Mouse (Mus musculus) MEL (cell line): ENCODE measurements around the gene Sp6. TPM values are rescaled to one million over a fixed set of nuclear protein-coding genes. Genes with fewer than 3 reads are reported as not detected.

Experiments
- DNase-seq: peaks from one replicate; pipeline ENCODE4 v3.0.0; 2011; ENCODE audit warnings: low read depth, low spot score
- H3K27ac ChIP-seq: 2 replicates; pipeline ENCODE4 v1.5.1; 2012; ENCODE audit warnings: low read depth, mild to moderate bottlenecking, control low read depth, low read length, moderate library complexity; ENCODE audit not compliant: control insufficient read depth
- H3K27me3 ChIP-seq, 2 experiments: fragments of 150-350 bp in 1 of 2; sonication (generic) in 1 of 2; 2 replicates each; pipeline ENCODE4 v1.6.1; 2012; ENCODE audit warnings: low read length in 2 of 2, mild to moderate bottlenecking in 2 of 2, improper control_type of control experiment in 1 of 2, moderate library complexity in 1 of 2; ENCODE audit not compliant: insufficient read depth in 2 of 2, control insufficient read depth in 1 of 2
- H3K36me3 ChIP-seq, 2 experiments: 2 replicates each; pipeline ENCODE4 v1.6.1; 2012 to 2014; ENCODE audit warnings: low read length in 2 of 2, improper control_type of control experiment in 1 of 2, inconsistent platforms in 1 of 2, mild to moderate bottlenecking in 1 of 2; ENCODE audit not compliant: insufficient read depth in 2 of 2, control insufficient read depth in 1 of 2
- H3K4me1 ChIP-seq, 2 experiments: fragments of 150-350 bp in 1 of 2; sonication (generic) in 1 of 2; 2 replicates each; pipeline ENCODE4 v1.6.1; 2012; ENCODE audit warnings: low read length in 2 of 2, improper control_type of control experiment in 1 of 2, mild to moderate bottlenecking in 1 of 2; ENCODE audit not compliant: insufficient read depth in 2 of 2, control insufficient read depth in 1 of 2
- H3K4me3 ChIP-seq, 2 experiments: fragments of 150-350 bp in 1 of 2; sonication (generic) in 1 of 2; 2 replicates each; pipeline ENCODE4 v1.5.1; 2012; ENCODE audit warnings: low read depth in 2 of 2, low read length in 2 of 2, mild to moderate bottlenecking in 2 of 2, moderate library complexity in 2 of 2, control low read depth in 1 of 2, improper control_type of control experiment in 1 of 2; ENCODE audit not compliant: control insufficient read depth in 1 of 2, insufficient read depth in 1 of 2
- H3K79me2 ChIP-seq: 2 replicates; pipeline ENCODE4 v1.6.1; 2012; ENCODE audit warnings: mild to moderate bottlenecking, low read length, moderate library complexity; ENCODE audit not compliant: control insufficient read depth, poor library complexity, insufficient read depth
- H3K9ac ChIP-seq: 2 replicates; pipeline ENCODE4 v1.6.1; 2012; ENCODE audit warnings: low read depth, mild to moderate bottlenecking, control low read depth, low read length, moderate library complexity; ENCODE audit not compliant: control insufficient read depth, poor library complexity, severe bottlenecking
- H3K9me3 ChIP-seq: fragments of 150-350 bp; sonication (generic); replicated peaks from 2 replicates; pipeline ENCODE4 v1.6.1; 2012; ENCODE audit warnings: mild to moderate bottlenecking, low read length, improper control_type of control experiment, moderate library complexity; ENCODE audit not compliant: insufficient read depth
- BHLHE40 ChIP-seq: IDR thresholded peaks from 2 replicates; pipeline ENCODE4 v1.6.1; 2012; ENCODE audit warnings: low read depth, mild to moderate bottlenecking, inconsistent platforms, low read length, improper control_type of control experiment, borderline replicate concordance
- CHD1 ChIP-seq: IDR thresholded peaks from 2 replicates; pipeline ENCODE4 v1.6.1; 2012; ENCODE audit warnings: low read depth, mild to moderate bottlenecking, inconsistent platforms, low read length, improper control_type of control experiment
- CHD2 ChIP-seq: IDR thresholded peaks from 2 replicates; pipeline ENCODE4 v1.6.1; 2011; ENCODE audit warnings: low read length, improper control_type of control experiment
- E2F4 ChIP-seq: IDR thresholded peaks from 2 replicates; pipeline ENCODE4 v1.6.1; 2011; ENCODE audit warnings: low read depth, low read length, improper control_type of control experiment, borderline replicate concordance
- ELF1 ChIP-seq: IDR thresholded peaks from 2 replicates; pipeline ENCODE4 v1.6.1; 2014; ENCODE audit warnings: low read depth, mild to moderate bottlenecking, inconsistent platforms, low read length, improper control_type of control experiment, moderate library complexity
- JUND ChIP-seq: IDR thresholded peaks from 2 replicates; pipeline ENCODE4 v1.6.1; 2011; ENCODE audit warnings: low read depth, mild to moderate bottlenecking, improper control_type of control experiment, low read length
- MAFK ChIP-seq: IDR thresholded peaks from 2 replicates; pipeline ENCODE4 v1.6.1; 2011; ENCODE audit warnings: low read depth, mild to moderate bottlenecking, low read length, improper control_type of control experiment, borderline replicate concordance
- MAX ChIP-seq: IDR thresholded peaks from 2 replicates; pipeline ENCODE4 v1.6.1; 2011; ENCODE audit warnings: low read length, improper control_type of control experiment
- MAZ ChIP-seq: IDR thresholded peaks from 2 replicates; pipeline ENCODE4 v1.6.1; 2012; ENCODE audit warnings: low read depth, mild to moderate bottlenecking, inconsistent platforms, low read length, improper control_type of control experiment
- MEF2A ChIP-seq: IDR thresholded peaks from 2 replicates; pipeline ENCODE4 v1.6.1; 2014; ENCODE audit warnings: low read depth, mild to moderate bottlenecking, inconsistent platforms, low read length, improper control_type of control experiment; ENCODE audit not compliant: poor library complexity, insufficient replicate concordance, severe bottlenecking; ENCODE audit errors: extremely low read depth
- MYC ChIP-seq: IDR thresholded peaks from 2 replicates; pipeline ENCODE4 v1.6.1; 2011; ENCODE audit warnings: low read depth, mild to moderate bottlenecking, low read length, improper control_type of control experiment, moderate library complexity
- NRF1 ChIP-seq: IDR thresholded peaks from 2 replicates; pipeline ENCODE4 v1.6.1; 2014; ENCODE audit warnings: low read depth, mild to moderate bottlenecking, inconsistent platforms, low read length, improper control_type of control experiment, moderate library complexity; ENCODE audit not compliant: poor library complexity, insufficient read depth, severe bottlenecking
- POLR2A ChIP-seq, 2 experiments: IDR thresholded peaks; 2 replicates each; pipeline ENCODE4 v1.6.1; 2011 to 2012; ENCODE audit warnings: low read length in 2 of 2, mild to moderate bottlenecking in 2 of 2, control low read depth in 1 of 2, improper control_type of control experiment in 1 of 2, low read depth in 1 of 2, moderate library complexity in 1 of 2; ENCODE audit not compliant: control insufficient read depth in 1 of 2, insufficient read depth in 1 of 2, poor library complexity in 1 of 2
- RCOR1 ChIP-seq: IDR thresholded peaks from 2 replicates; pipeline ENCODE4 v1.6.1; 2012; ENCODE audit warnings: low read depth, mild to moderate bottlenecking, inconsistent platforms, low read length, improper control_type of control experiment
- TBP ChIP-seq: IDR thresholded peaks from 2 replicates; pipeline ENCODE4 v1.8.0; 2011; ENCODE audit warnings: low read depth, low read length, improper control_type of control experiment
- TCF12 ChIP-seq: IDR thresholded peaks from 2 replicates; pipeline ENCODE4 v1.6.1; 2014; ENCODE audit warnings: low read depth, mild to moderate bottlenecking, inconsistent platforms, low read length, improper control_type of control experiment, moderate library complexity
- UBTF ChIP-seq: IDR thresholded peaks from 2 replicates; pipeline ENCODE4 v1.6.1; 2012; ENCODE audit warnings: low read depth, mild to moderate bottlenecking, inconsistent platforms, low read length, improper control_type of control experiment, moderate library complexity, borderline replicate concordance; ENCODE audit not compliant: insufficient read depth
- USF1 ChIP-seq: IDR thresholded peaks from 2 replicates; pipeline ENCODE4 v1.6.1; 2014; ENCODE audit warnings: low read depth, mild to moderate bottlenecking, inconsistent platforms, low read length, improper control_type of control experiment, moderate library complexity
- USF2 ChIP-seq, 2 experiments: IDR thresholded peaks; 2 replicates each; pipeline ENCODE4 v1.6.1; 2011 to 2012; ENCODE audit warnings: improper control_type of control experiment in 2 of 2, low read length in 2 of 2, borderline replicate concordance in 1 of 2, inconsistent platforms in 1 of 2, low read depth in 1 of 2, mild to moderate bottlenecking in 1 of 2; ENCODE audit not compliant: insufficient read depth in 1 of 2
- ZKSCAN1 ChIP-seq: IDR thresholded peaks from 2 replicates; pipeline ENCODE4 v1.6.1; 2012; ENCODE audit warnings: low read depth, mild to moderate bottlenecking, inconsistent platforms, low read length, improper control_type of control experiment, moderate library complexity
- ZMIZ1 ChIP-seq: IDR thresholded peaks from 2 replicates; pipeline ENCODE4 v1.6.1; 2012; ENCODE audit warnings: low read depth, mild to moderate bottlenecking, inconsistent platforms, low read length, improper control_type of control experiment, moderate library complexity
- ZNF384 ChIP-seq: IDR thresholded peaks from 2 replicates; pipeline ENCODE4 v1.6.1; 2012; ENCODE audit warnings: low read depth, mild to moderate bottlenecking, inconsistent platforms, low read length, improper control_type of control experiment
- polyA plus RNA-seq, 2 experiments: library from polyadenylated mRNA; stranded (reverse) in 1 of 2; unstranded in 1 of 2; fragments of >175 nt in 1 of 2; fragments of >200 nt in 1 of 2; gene quantifications; 2 replicates each; pipeline versions ENCODE4 v1.2.1 to v1.2.4; 2012; ENCODE audit warnings: low replicate concordance in 2 of 2, low read depth in 1 of 2; ENCODE audit not compliant: insufficient read length in 2 of 2, insufficient read depth in 1 of 2, missing spikeins in 1 of 2
- total RNA-seq: library from RNA; depleted of rRNA; stranded (reverse); fragments of 300-350 nt; gene quantifications from 2 replicates; pipeline ENCODE4 v1.2.3, GENCODE M21; 2012

Gene Sp6
- total and polyA plus RNA-seq, 3 experiments: 0.04 TPM; not detected in 2

- no peak for DNase-seq
- Histone ChIP-seq H3K9ac (no peak overlapping the region), H3K27me3 (peaks cover 0 to 4% of the 10 kb centered on the region in 2 experiments; a peak in 2 of 4 replicates), H3K36me3 (no peaks in the 10 kb centered on the region), H3K4me1 (no peaks in the 10 kb centered on the region), H3K27ac (no peak overlapping the region), H3K79me2 (no peaks in the 10 kb centered on the region), H3K9me3 (no peaks in the 10 kb centered on the region), H3K4me3 (no peak overlapping the region)
- TF ChIP-seq MAX: no peak
- TF ChIP-seq USF2 (IDR thresholded peaks at IDR 0.05; ENCODE audit: borderline replicate concordance in 1 of 2, insufficient read depth in 1 of 2, low read depth in 1 of 2, low read length in 2 of 2): no peak
- no peak for TF ChIP-seq POLR2A (IDR thresholded peaks at IDR 0.05; ENCODE audit: control insufficient read depth in 1 of 2, insufficient read depth in 1 of 2, low read depth in 1 of 2, low read length in 2 of 2, poor library complexity in 1 of 2)
- TF ChIP-seq CHD1: no peak
- no peak for TF ChIP-seq USF1
- no peak for TF ChIP-seq UBTF
- no peak for TF ChIP-seq ZMIZ1
Measured at GRCm38 (mm10) chr11:96986463-96986862, 26.7 kb upstream of the Sp6 start.

- TF ChIP-seq E2F4: no peak
- TF ChIP-seq BHLHE40: no peak
- no peak for TF ChIP-seq ZNF384
- TF ChIP-seq MAZ: no peak
- H3K4me3 ChIP-seq: no peak overlapping the region
- H3K27ac ChIP-seq: no peak overlapping the region
- H3K27me3 ChIP-seq: peaks cover 0 to 4% of the 10 kb centered on the region in 2 experiments; a peak in 2 of 4 replicates
- H3K36me3 ChIP-seq: peaks cover 0 to 8% of the 10 kb centered on the region in 2 experiments; a peak in 2 of 4 replicates
- no peaks in the 10 kb centered on the region for H3K9me3 ChIP-seq
- no peak for DNase-seq
- H3K79me2 ChIP-seq: no peaks in the 10 kb centered on the region
- no peak overlapping the region for H3K9ac ChIP-seq
- H3K4me1 ChIP-seq: peaks cover 0 to 9% of the 10 kb centered on the region in 2 experiments; a peak in 3 of 4 replicates
Measured at GRCm38 (mm10) chr11:96987873-96988655, 25.1 kb upstream of the Sp6 start.

GRCm38 (mm10) chr11:96991501-96991900 lies 21.7 kb upstream of the Sp6 start:
- Histone ChIP-seq H3K27me3 (peaks cover 2 to 7% of the 10 kb centered on the region in 2 experiments; a peak in 3 of 4 replicates), H3K4me3 (no peak overlapping the region), H3K27ac (no peak overlapping the region), H3K36me3 (peaks cover 0 to 15% of the 10 kb centered on the region in 2 experiments; a peak in 2 of 4 replicates), H3K9me3 (no peaks in the 10 kb centered on the region), H3K4me1 (peaks cover 0 to 14% of the 10 kb centered on the region in 2 experiments), H3K79me2 (no peaks in the 10 kb centered on the region), H3K9ac (no peak overlapping the region)
- DNase-seq: no peak
- TF ChIP-seq NRF1: no peak
- TF ChIP-seq CHD2: no peak
- no peak for TF ChIP-seq MAFK
- no peak for TF ChIP-seq E2F4
- no peak for TF ChIP-seq POLR2A (IDR thresholded peaks at IDR 0.05; ENCODE audit: control insufficient read depth in 1 of 2, insufficient read depth in 1 of 2, low read depth in 1 of 2, low read length in 2 of 2, poor library complexity in 1 of 2)
- TF ChIP-seq ZKSCAN1: no peak
- no peak for TF ChIP-seq CHD1
- no peak for TF ChIP-seq MEF2A
- no peak for TF ChIP-seq MAX
- no peak for TF ChIP-seq MYC
- no peak for TF ChIP-seq RCOR1
- no peak for TF ChIP-seq USF2 (IDR thresholded peaks at IDR 0.05; ENCODE audit: borderline replicate concordance in 1 of 2, insufficient read depth in 1 of 2, low read depth in 1 of 2, low read length in 2 of 2)
- TF ChIP-seq TBP: no peak
- TF ChIP-seq JUND: no peak
- TF ChIP-seq TCF12: no peak
- no peak for TF ChIP-seq ELF1
